Mouse (Mus musculus): ENCODE results near the gene Ucn.

- TF ChIP-seq GATA1 (IDR thresholded peaks at IDR 0.05; ENCODE audit: low read length): no peak
- no peak for TF ChIP-seq TAL1 (IDR thresholded peaks at IDR 0.05; ENCODE audit: low read length)
These were observed at the start of gene Ucn for GRCm38 (mm10) chr5:31138241-31138967.
